Mouse (Mus musculus) c-Kit-positive CD71-negative TER-119-negative erythroid progenitor cells, embryonic 14.5 days (primary cell): ENCODE measurements around the gene Tmem205.

ENCODE experiments used
- DNase-seq: peaks from one replicate; pipeline ENCODE4 v3.0.0-alpha.2; 2013; ENCODE audit warnings: low read depth

Gene Tmem205

GRCm38 (mm10) chr9:21916851-21917492 is 10.4 kb downstream of the Tmem205 start:
- no peak for DNase-seq

DNA sequence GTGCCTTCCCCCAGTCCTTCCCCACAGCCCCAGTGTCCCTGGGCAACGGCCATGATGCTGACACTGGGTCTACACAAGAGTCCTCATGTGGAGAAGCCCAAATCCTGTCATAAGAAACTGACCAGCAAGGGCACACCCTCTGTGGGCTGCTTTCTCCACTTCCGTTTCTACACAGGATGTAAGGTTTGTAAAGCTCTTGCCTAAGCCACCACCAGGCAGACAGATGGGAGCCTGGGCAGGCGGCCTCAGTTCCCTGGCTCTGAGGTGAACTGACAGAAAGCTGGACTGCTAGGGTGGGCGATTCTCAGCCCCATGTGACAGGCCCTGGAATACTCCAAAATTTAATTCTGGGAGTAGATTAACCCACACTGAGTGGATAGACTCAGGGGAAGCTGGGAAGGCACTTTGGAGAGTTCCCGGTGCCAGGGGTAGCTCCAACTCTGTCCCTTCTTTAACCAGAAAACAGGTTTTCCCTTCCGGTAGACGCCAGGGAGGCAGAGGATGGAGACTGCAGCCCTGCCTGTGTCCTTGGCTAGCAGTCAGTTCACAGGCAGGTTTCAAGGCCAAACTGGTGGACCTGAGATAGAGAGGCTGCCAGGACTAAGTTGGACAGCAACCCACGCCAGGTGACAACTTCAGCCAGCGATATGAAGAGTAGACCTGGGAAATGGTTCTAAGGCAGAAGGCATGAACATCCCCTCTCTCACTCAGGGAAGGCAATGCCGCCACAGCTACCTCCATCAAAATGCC is 17.7 kb downstream of the Tmem205 start:
- no peak for DNase-seq

DNA sequence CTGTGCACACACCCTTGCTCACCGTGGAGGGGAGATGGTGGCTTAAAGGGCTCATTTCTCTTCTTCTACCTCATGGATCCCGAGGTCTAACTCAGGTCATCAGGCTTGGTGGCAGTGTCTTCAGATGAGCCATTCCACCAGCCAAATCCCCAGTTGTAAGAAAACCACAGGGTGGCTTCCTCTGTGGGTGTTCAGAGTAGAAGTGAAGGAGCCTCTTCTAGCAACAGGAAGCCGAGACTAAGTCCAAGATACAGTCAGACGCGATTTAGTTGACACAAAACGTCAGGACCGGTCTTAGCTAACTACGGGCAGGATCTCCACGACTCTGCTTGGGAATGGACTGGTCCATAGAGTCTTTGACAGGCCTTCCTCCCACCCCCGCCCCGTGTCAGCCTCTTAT is 19.1 kb downstream of the Tmem205 start:
- no peak for DNase-seq

DNA sequence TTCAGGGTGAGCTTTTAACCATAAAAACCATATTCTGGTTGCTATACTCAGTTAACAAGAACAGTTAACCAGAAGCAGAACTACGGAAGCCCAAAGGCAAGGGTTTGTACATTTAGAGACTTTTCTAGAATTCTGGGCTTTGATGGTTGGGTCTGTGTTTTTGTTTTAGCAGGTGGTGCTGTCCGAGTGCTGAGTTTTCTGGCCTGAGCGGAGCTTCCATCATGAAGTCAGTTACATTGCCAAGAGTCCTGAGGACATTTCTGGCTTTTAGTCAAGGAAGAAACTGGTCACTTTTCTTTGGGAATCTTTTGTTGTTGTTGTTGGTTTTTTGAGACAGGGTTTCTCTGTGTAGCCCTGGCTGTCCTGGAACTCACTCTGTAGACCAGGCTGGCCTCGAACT is 23.3 kb downstream of the Tmem205 start:
- no peak for DNase-seq

DNA sequence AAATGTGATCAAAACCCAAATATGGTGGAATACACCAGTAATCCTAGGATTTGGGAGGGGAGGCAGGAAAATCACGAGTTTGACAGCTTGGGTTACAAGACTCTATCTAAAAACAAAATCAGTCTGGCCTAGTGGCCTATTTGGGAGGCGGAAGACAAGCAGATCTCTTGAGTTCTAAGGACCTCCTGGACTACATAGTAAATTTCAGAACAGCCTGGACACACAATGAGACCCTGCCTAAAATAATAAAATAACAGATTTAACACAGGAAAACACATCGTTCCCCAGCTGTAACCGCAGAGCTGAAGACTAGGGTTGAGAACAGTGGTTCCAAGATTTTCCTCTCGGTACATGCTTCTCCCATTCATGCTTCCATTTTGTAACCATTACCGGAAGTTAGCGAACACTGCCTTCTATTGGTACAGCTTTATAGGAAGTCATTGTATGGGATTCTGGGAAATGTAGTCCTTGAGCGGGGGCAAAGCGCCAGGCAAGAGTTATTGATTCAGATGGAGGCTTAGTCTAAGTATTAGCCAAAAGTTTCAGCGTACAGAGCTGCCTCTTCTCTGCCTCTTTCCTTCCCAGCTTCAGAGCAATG is 26.0 kb downstream of the Tmem205 start:
- peak; percentile 50 for DNase-seq

DNA sequence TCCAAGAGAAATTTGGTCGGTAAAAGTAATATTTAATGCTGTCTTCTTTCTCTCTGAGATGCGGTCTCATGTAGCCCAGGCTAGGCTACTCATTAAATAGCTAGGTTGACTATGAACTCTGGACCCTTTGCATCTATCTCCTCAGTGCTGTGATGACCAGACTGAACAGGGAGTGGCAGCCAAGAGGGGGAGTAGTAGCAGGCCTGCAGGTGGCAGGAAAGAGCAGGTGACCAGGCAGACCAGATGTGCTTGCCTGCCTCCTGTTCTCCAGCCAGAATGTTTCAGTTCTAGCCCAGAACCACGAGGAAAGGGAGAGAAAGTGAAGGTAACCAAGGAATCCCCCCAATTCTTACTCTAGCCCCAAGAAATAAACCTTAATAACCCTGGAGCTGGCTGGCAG is 38.1 kb downstream of the Tmem205 start:
- DNase-seq = no peak

DNA sequence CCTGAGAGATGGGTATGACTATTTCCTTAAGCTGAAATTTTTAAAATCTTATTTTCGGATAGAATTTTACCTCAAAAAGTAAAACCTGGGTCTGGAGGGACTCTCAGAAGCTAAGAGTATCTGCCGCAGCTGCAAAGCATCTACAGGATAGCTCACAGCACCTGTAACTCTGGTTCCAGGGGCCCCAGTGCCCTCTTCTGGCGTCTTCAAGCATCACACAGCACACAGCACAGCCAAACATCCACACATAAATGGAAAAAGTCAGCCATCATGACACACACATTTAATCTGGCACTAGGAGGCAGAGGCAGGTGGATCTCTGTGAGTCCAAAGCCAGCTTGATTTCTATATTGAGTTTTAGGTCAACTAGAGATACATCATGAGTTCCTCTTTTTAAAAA is 50.8 kb downstream of the Tmem205 start:
- no peak for DNase-seq

DNA sequence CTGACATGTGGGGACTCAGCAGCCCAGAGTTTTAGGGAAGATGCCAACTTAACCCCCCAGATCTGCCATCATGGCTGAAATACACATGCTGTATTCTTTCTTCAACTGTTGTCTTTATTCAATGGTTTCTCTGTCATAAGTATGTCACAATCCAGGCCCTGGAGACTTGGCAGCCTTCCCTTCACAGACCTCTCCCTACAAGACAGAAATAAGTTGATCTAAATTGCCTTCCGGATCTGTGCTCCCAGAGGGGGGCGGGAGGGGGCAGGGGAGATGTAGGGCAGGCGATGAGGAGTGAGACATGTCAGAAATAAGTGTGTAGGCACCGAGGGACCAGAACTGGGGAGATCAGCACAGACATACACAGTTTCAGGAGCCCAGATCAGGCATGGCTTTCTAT is 55.2 kb downstream of the Tmem205 start:
- no peak for DNase-seq
